Mouse (Mus musculus) neural tube, embryonic 15.5 days (tissue): ENCODE measurements at regions not wholly inside any gene's neighbourhood (a gene's known extent, or its start where the extent isn't known, plus 50 kb on each side); places are given as distances from the start of the nearest gene placed in this dataset.
A peak's percentile ranks its signal among the peaks of the same experiment; 100 is the strongest.

Source experiments
- ATAC-seq: fragments of 200-750 bp; cut with Nextera tagmentation; 2 replicates; pipeline ENCODE4 v1.8.0; 2017; ENCODE audit warnings: mild to moderate bottlenecking, moderate TSS enrichment, moderate library complexity; ENCODE audit not compliant: low FRiP score
- H3K27ac ChIP-seq: fragments of 300-500 bp; sonication (generic); replicated peaks from 2 replicates; pipeline ENCODE4 v1.5.1; 2015; ENCODE audit warnings: mild to moderate bottlenecking, inconsistent platforms
- H3K27me3 ChIP-seq: fragments of 300-500 bp; sonication (generic); replicated peaks from 2 replicates; pipeline ENCODE4 v1.6.1; 2015; ENCODE audit warnings: inconsistent platforms
- H3K36me3 ChIP-seq: fragments of 300-500 bp; sonication (generic); 2 replicates; pipeline ENCODE4 v1.6.1; 2015; ENCODE audit warnings: inconsistent platforms
- H3K4me1 ChIP-seq: fragments of 300-500 bp; sonication (generic); 2 replicates; pipeline ENCODE4 v1.6.1; 2015; ENCODE audit warnings: inconsistent platforms
- H3K4me2 ChIP-seq: fragments of 300-500 bp; sonication (generic); 2 replicates; pipeline ENCODE4 v1.6.1; 2015; ENCODE audit warnings: inconsistent platforms, mild to moderate bottlenecking, moderate library complexity
- H3K4me3 ChIP-seq: fragments of 300-500 bp; sonication (generic); replicated peaks from 2 replicates; pipeline ENCODE4 v1.5.1; 2015; ENCODE audit warnings: mild to moderate bottlenecking, inconsistent platforms
- H3K9ac ChIP-seq: fragments of 300-500 bp; sonication (generic); replicated peaks from 2 replicates; pipeline ENCODE4 v1.6.1; 2015; ENCODE audit warnings: mild to moderate bottlenecking, inconsistent platforms
- H3K9me3 ChIP-seq: fragments of 300-500 bp; sonication (generic); replicated peaks from 2 replicates; pipeline ENCODE4 v1.6.1; 2016; ENCODE audit warnings: inconsistent platforms
- WGBS: fragments of 180-500 bp; shearing (Covaris S2); methylation state at CpG from one replicate; pipeline ENCODE4 v1.1.7; 2015; ENCODE audit warnings: mixed read lengths; 5-methylcytosine and 5-hydroxymethylcytosine counted together

GRCm38 (mm10) chr19:23044510-23045464 lies 96.2 kb upstream of the Klf9 start:
- WGBS = 77% methylated on average over 16 of the region's 16 CpGs
- Histone ChIP-seq H3K27ac (no peak overlapping the region), H3K9me3 (no peaks in the 10 kb centered on the region), H3K4me1 (no peaks in the 10 kb centered on the region), H3K4me3 (no peak overlapping the region), H3K36me3 (no peaks in the 10 kb centered on the region), H3K4me2 (no peak overlapping the region), H3K27me3 (no peaks in the 10 kb centered on the region), H3K9ac (no peak overlapping the region)
- ATAC-seq = no peak

GRCm38 (mm10) chr19:23051456-23051855 lies 89.6 kb upstream of the Klf9 start:
- no peak for ATAC-seq
- Histone ChIP-seq H3K9ac (no peak overlapping the region), H3K4me2 (no peak overlapping the region), H3K4me3 (no peak overlapping the region), H3K27me3 (no peaks in the 10 kb centered on the region), H3K36me3 (no peaks in the 10 kb centered on the region), H3K9me3 (no peaks in the 10 kb centered on the region), H3K4me1 (0 out of 2 replicates have a peak, but pooled peaks cover 3% of the 10 kb centered on the region), H3K27ac (no peak overlapping the region)
- 97% methylated on average over 4 of the region's 4 CpGs for WGBS

- H3K4me1 ChIP-seq = peaks cover 25% of the 10 kb centered on the region
- no peak overlapping the region for H3K9ac ChIP-seq
- H3K27me3 ChIP-seq = no peaks in the 10 kb centered on the region
- 71% methylated on average over 4 of the region's 4 CpGs for WGBS
- H3K4me2 ChIP-seq = no peak overlapping the region
- no peak overlapping the region for H3K27ac ChIP-seq
- no peak for ATAC-seq
- H3K4me3 ChIP-seq = no peak overlapping the region
- H3K9me3 ChIP-seq = no peaks in the 10 kb centered on the region
- no peaks in the 10 kb centered on the region for H3K36me3 ChIP-seq
Measured at GRCm38 (mm10) chr19:23054440-23054839, 86.6 kb upstream of the Klf9 start.

- peak overlapping the region; percentile 67 for H3K27ac ChIP-seq
- WGBS = 84% methylated on average over 5 of the region's 5 CpGs
Measured at GRCm38 (mm10) chr19:23055916-23056805, 84.9 kb upstream of the Klf9 start.

GRCm38 (mm10) chr19:23056851-23057707 lies 83.9 kb upstream of the Klf9 start:
- peak overlapping the region; percentile 67 for H3K27ac ChIP-seq

More at GRCm38 (mm10) chr19:23055916-23056805, 84.9 kb upstream of the Klf9 start:
- H3K9me3 ChIP-seq = no peaks in the 10 kb centered on the region
- H3K4me2 ChIP-seq = peak overlapping the region; percentile 65
- H3K36me3 ChIP-seq = no peaks in the 10 kb centered on the region
- H3K9ac ChIP-seq = no peak overlapping the region
- no peaks in the 10 kb centered on the region for H3K27me3 ChIP-seq
- no peak for ATAC-seq
- peaks cover 25% of the 10 kb centered on the region for H3K4me1 ChIP-seq
- H3K4me3 ChIP-seq = no peak overlapping the region

GRCm38 (mm10) chr19:23057739-23058501 lies 83.1 kb upstream of the Klf9 start:
- peak; percentile 63 for ATAC-seq
- Histone ChIP-seq H3K9ac (peak overlapping the region; percentile 12; the same call in 1 of the 2 replicates), H3K27ac (peak overlapping the region; percentile 67)

More at GRCm38 (mm10) chr19:23056851-23057707, 83.9 kb upstream of the Klf9 start:
- H3K9me3 ChIP-seq = no peaks in the 10 kb centered on the region
- no peaks in the 10 kb centered on the region for H3K27me3 ChIP-seq
- peak overlapping the region; percentile 65 for H3K4me2 ChIP-seq
- 3% methylated on average over 32 of the region's 32 CpGs for WGBS
- peak overlapping the region; percentile 36 for H3K4me3 ChIP-seq
- peaks cover 25% of the 10 kb centered on the region for H3K4me1 ChIP-seq
- no peaks in the 10 kb centered on the region for H3K36me3 ChIP-seq
- ATAC-seq = peak; percentile 89
- H3K9ac ChIP-seq = peak overlapping the region; percentile 12; the same call in 1 of the 2 replicates

GRCm38 (mm10) chr19:23058502-23058900 lies 82.5 kb upstream of the Klf9 start:
- WGBS = 15% methylated on average over 4 of the region's 4 CpGs
- Histone ChIP-seq H3K27me3 (no peaks in the 10 kb centered on the region), H3K36me3 (no peaks in the 10 kb centered on the region), H3K4me2 (0 out of 2 replicates have a peak overlapping the region, but pooled peaks have one; percentile 65), H3K27ac (peak overlapping the region; percentile 67), H3K4me1 (peaks cover 27% of the 10 kb centered on the region), H3K4me3 (no peak overlapping the region), H3K9me3 (no peaks in the 10 kb centered on the region), H3K9ac (no peak overlapping the region)
- no peak for ATAC-seq

More at GRCm38 (mm10) chr19:23057739-23058501, 83.1 kb upstream of the Klf9 start:
- Histone ChIP-seq H3K36me3 (no peaks in the 10 kb centered on the region), H3K4me1 (peaks cover 27% of the 10 kb centered on the region), H3K27me3 (no peaks in the 10 kb centered on the region), H3K4me2 (peak overlapping the region; percentile 65), H3K9me3 (no peaks in the 10 kb centered on the region), H3K4me3 (peak overlapping the region; percentile 36)
- 16% methylated on average over 11 of the region's 11 CpGs for WGBS

- Histone ChIP-seq H3K9me3 (no peaks in the 10 kb centered on the region), H3K9ac (no peak overlapping the region), H3K27ac (no peak overlapping the region), H3K36me3 (no peaks in the 10 kb centered on the region), H3K4me2 (no peak overlapping the region), H3K4me1 (peaks cover 27% of the 10 kb centered on the region), H3K4me3 (no peak overlapping the region), H3K27me3 (no peaks in the 10 kb centered on the region)
- no peak for ATAC-seq
- 81% methylated on average over 9 of the region's 9 CpGs for WGBS
Measured at GRCm38 (mm10) chr19:23061081-23061640, 79.9 kb upstream of the Klf9 start.

- no peak for ATAC-seq
- WGBS = 82% methylated on average over 2 of the region's 2 CpGs
Measured at GRCm38 (mm10) chr19:23061906-23062305, 79.1 kb upstream of the Klf9 start.

GRCm38 (mm10) chr19:23062851-23063250 lies 78.2 kb upstream of the Klf9 start:
- Histone ChIP-seq H3K36me3 (no peaks in the 10 kb centered on the region), H3K4me3 (no peak overlapping the region), H3K27ac (no peak overlapping the region), H3K9me3 (no peaks in the 10 kb centered on the region), H3K4me1 (peaks cover 11% of the 10 kb centered on the region), H3K9ac (no peak overlapping the region), H3K27me3 (no peaks in the 10 kb centered on the region), H3K4me2 (no peak overlapping the region)
- 76% methylated on average over 5 of the region's 5 CpGs for WGBS
- ATAC-seq = no peak

More at GRCm38 (mm10) chr19:23061906-23062305, 79.1 kb upstream of the Klf9 start:
- Histone ChIP-seq H3K9ac (no peak overlapping the region), H3K4me3 (no peak overlapping the region), H3K27ac (no peak overlapping the region), H3K4me2 (no peak overlapping the region), H3K4me1 (peaks cover 21% of the 10 kb centered on the region), H3K36me3 (no peaks in the 10 kb centered on the region), H3K9me3 (no peaks in the 10 kb centered on the region), H3K27me3 (no peaks in the 10 kb centered on the region)
